Mouse (Mus musculus) retina, embryonic 14.5 days (tissue): ENCODE results near the gene Gm10491.
A peak's percentile ranks its signal among the peaks of the same experiment; 100 is the strongest.
"Not testable (repeated sequence)": the region's sequence is repeated elsewhere in the genome, so short reads cannot be mapped to it uniquely, and the experiment has no call there.

ENCODE experiments used
- DNase-seq: peaks from one replicate; pipeline ENCODE4 v3.0.0-alpha.2; 2015; ENCODE audit warnings: low spot score

Gm10491 gene

GRCm38 (mm10) chrX:7907735-7908134 is at the start of gene Gm10491:
Gene Gm10491 (minus strand): TSS chrX:7907835.
- DNase-seq: no peak

- no peak for DNase-seq
Measured at GRCm38 (mm10) chrX:7950091-7950490, 42.5 kb upstream of the Gm10491 start.

GRCm38 (mm10) chrX:7947900-7948492 is 40.4 kb upstream of the Gm10491 start:
- DNase-seq: peak; percentile 90

- peak; percentile 20 for DNase-seq
Measured at GRCm38 (mm10) chrX:7947108-7947899, 39.7 kb upstream of the Gm10491 start, which contains the start of gene Hdac6. Gene Hdac6 (minus strand): TSS chrX:7947889.

- no peak for DNase-seq
Measured at GRCm38 (mm10) chrX:7945618-7946017, 38.0 kb upstream of the Gm10491 start.

- DNase-seq: no peak
Measured at GRCm38 (mm10) chrX:7937667-7938066, 30.0 kb upstream of the Gm10491 start.

- no peak for DNase-seq
Measured at GRCm38 (mm10) chrX:7936874-7937273, 29.2 kb upstream of the Gm10491 start.

- DNase-seq: no peak
Measured at GRCm38 (mm10) chrX:7928270-7928790, 20.7 kb upstream of the Gm10491 start, which contains the start of gene Eras. Gene Eras (minus strand): TSS chrX:7928607.

GRCm38 (mm10) chrX:7927116-7927515 is 19.5 kb upstream of the Gm10491 start:
- DNase-seq: no peak

GRCm38 (mm10) chrX:7926266-7926665 is 18.6 kb upstream of the Gm10491 start:
- no peak for DNase-seq

GRCm38 (mm10) chrX:7922032-7922431 is 14.4 kb upstream of the Gm10491 start:
- peak; percentile 23 for DNase-seq

GRCm38 (mm10) chrX:7919601-7920383 is 12.2 kb upstream of the Gm10491 start, which contains the start of gene Pcsk1n:
Gene Pcsk1n (plus strand): TSS chrX:7919822.
- DNase-seq: peak; percentile 79

- not testable (repeated sequence) for DNase-seq
Measured at GRCm38 (mm10) chrX:7917960-7918359, 10.3 kb upstream of the Gm10491 start.

- DNase-seq: not testable (repeated sequence)
Measured at GRCm38 (mm10) chrX:7915669-7916068, 8.0 kb upstream of the Gm10491 start.

- no peak for DNase-seq
Measured at GRCm38 (mm10) chrX:7910473-7910872, 2.8 kb upstream of the Gm10491 start.

- not testable (repeated sequence) for DNase-seq
Measured at GRCm38 (mm10) chrX:7909242-7909641, 1.6 kb upstream of the Gm10491 start, which contains the start of gene Gm10490. Gene Gm10490 (plus strand): TSS chrX:7909542.

- no peak for DNase-seq
Measured at GRCm38 (mm10) chrX:7904441-7904840, 3.2 kb downstream of the Gm10491 start.

- DNase-seq: peak; percentile 87
Measured at GRCm38 (mm10) chrX:7898880-7899874, 8.5 kb downstream of the Gm10491 start, which contains the start of the genes Pqbp1 and Timm17b. Gene Pqbp1 (minus strand): TSS chrX:7899269. Gene Timm17b (plus strand): TSS chrX:7899357.

- DNase-seq: no peak
Measured at GRCm38 (mm10) chrX:7898211-7898610, 9.4 kb downstream of the Gm10491 start.

- DNase-seq: peak; percentile 77
Measured at GRCm38 (mm10) chrX:7883841-7884567, 23.6 kb downstream of the Gm10491 start, which contains the start of gene Slc35a2. Gene Slc35a2 (plus strand): TSS chrX:7884028.
